27 mouse cellular contexts compared by ENCODE assay signal in the genomic region with DNA sequence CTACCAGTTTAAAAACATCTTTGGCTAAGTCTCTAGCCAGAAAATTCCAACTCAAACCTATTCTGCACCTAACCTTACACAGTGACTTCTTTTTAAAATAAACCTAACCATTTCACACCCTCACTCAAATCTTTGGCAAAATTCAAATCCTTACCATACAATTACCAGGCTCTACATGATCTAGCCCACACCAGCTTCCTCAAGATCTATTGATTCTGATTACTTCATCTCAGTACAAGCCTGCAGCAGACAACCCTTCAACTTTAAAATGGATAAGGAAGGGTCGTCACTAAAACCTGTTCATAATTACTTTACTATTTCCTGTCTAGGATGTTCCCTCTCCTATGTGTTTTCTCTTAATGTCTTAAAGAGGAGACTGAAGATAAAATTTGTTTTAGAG. TPM values are rescaled to one million over a fixed set of nuclear protein-coding genes. Genes with fewer than 3 reads are reported as not detected.
A peak's percentile ranks its signal among the peaks of the same experiment; 100 is the strongest.
DNase-seq lines count a peak whose midpoint lies in the region; ATAC-seq and TF ChIP-seq lines count a peak whose summit lies in the region.
"Had no signal": no experiment of that assay in that cellular context is flagged by ENCODE, and none has a peak within 500 bp of the region (broad histone marks: within the 10 kb centered on the region; RNA-seq: fewer than 3 reads in every experiment).

No protein-coding gene starts in this region.

- H3K4me2 ChIP-seq in liver, embryonic 11.5 days: peak overlapping the region; percentile 2
- peak overlapping the region; percentile 10; the same call in 1 of the 2 replicates for H3K4me2 ChIP-seq in liver, embryonic 13.5 days
- H3K4me2 ChIP-seq in midbrain, embryonic 15.5 days: no peak overlapping the region
- H3K4me2 ChIP-seq: forebrain, embryonic 12.5 days; hindbrain, embryonic 12.5 days; limb, embryonic 15.5 days; lung, embryonic 15.5 days had no signal

- H3K4me3 ChIP-seq in liver, embryonic 11.5 days (ENCODE audit: low read depth, low read length): no peak overlapping the region
- H3K4me3 ChIP-seq in liver, embryonic 13.5 days (replicated peaks): no peak overlapping the region
- no peak overlapping the region for H3K4me3 ChIP-seq in midbrain, embryonic 15.5 days
- H3K4me3 ChIP-seq in cerebellum, adult 2 months (replicated peaks; ENCODE audit: insufficient read depth, low read depth, low read length): no peak overlapping the region
- H3K4me3 ChIP-seq: forebrain, embryonic 12.5 days; hindbrain, embryonic 12.5 days; limb, embryonic 10.5 days; limb, embryonic 15.5 days; lung, embryonic 15.5 days had no signal

- peaks cover 28% of the 10 kb centered on the region for H3K4me1 ChIP-seq in liver, embryonic 11.5 days (replicated peaks; ENCODE audit: control insufficient read depth, insufficient read depth, low read length)
- peaks cover 83% of the 10 kb centered on the region for H3K4me1 ChIP-seq in liver, embryonic 13.5 days (replicated peaks)
- no peaks in the 10 kb centered on the region for H3K4me1 ChIP-seq in midbrain, embryonic 15.5 days
- H3K4me1 ChIP-seq in cerebellum, adult 2 months (ENCODE audit: control insufficient read depth, insufficient read depth, low read length): 0 out of 2 replicates have a peak, but pooled peaks cover 3% of the 10 kb centered on the region
- H3K4me1 ChIP-seq: forebrain, embryonic 12.5 days; hindbrain, embryonic 12.5 days; limb, embryonic 10.5 days; limb, embryonic 15.5 days; lung, embryonic 15.5 days had no signal

- TF ChIP-seq CTCF in cerebellum, adult 2 months (IDR thresholded peaks at IDR 0.05; ENCODE audit: borderline replicate concordance, insufficient read depth, low read depth, low read length): no peak

- no peaks in the 10 kb centered on the region for H3K27me3 ChIP-seq in liver, embryonic 11.5 days (replicated peaks; ENCODE audit: control insufficient read depth, insufficient read depth, low read length)
- no peaks in the 10 kb centered on the region for H3K27me3 ChIP-seq in liver, embryonic 13.5 days
- H3K27me3 ChIP-seq in midbrain, embryonic 15.5 days (replicated peaks): no peaks in the 10 kb centered on the region
- H3K27me3 ChIP-seq in cerebellum, adult 2 months (ENCODE audit: control insufficient read depth, insufficient read depth, low read length): no peaks in the 10 kb centered on the region
- H3K27me3 ChIP-seq: forebrain, embryonic 12.5 days; hindbrain, embryonic 12.5 days; limb, embryonic 15.5 days; lung, embryonic 15.5 days had no signal

- H3K9ac ChIP-seq in liver, embryonic 11.5 days (ENCODE audit: low read depth, low read length): no peak overlapping the region
- H3K9ac ChIP-seq in liver, embryonic 13.5 days: peak overlapping the region; percentile 18; the same call in 1 of the 2 replicates
- H3K9ac ChIP-seq in midbrain, embryonic 15.5 days: no peak overlapping the region
- H3K9ac ChIP-seq: forebrain, embryonic 12.5 days; forebrain, postnatal 0 days; hindbrain, embryonic 12.5 days; limb, embryonic 15.5 days; lung, embryonic 15.5 days had no signal

- TF ChIP-seq POLR2A in cerebellum, adult 2 months (IDR thresholded peaks at IDR 0.05; ENCODE audit: borderline replicate concordance, insufficient read depth, low read length): no peak

- WGBS in liver, embryonic 11.5 days: 35% methylated on average over 1 of the region's 1 CpGs
- WGBS in liver, embryonic 13.5 days (ENCODE audit: insufficient replicate concordance): 7% methylated on average over 1 of the region's 1 CpGs
- 85% methylated on average over 1 of the region's 1 CpGs for WGBS in midbrain, embryonic 15.5 days
- 85% methylated on average over 1 of the region's 1 CpGs for WGBS in cerebellum, adult 2 months

- no peak for DNase-seq in liver, embryonic 11.5 days (ENCODE audit: low spot score)
- no peak for DNase-seq in liver
- DNase-seq in liver, embryonic 13.5 days: no peak
- no peak for DNase-seq in right cerebral cortex, adult 2 months (ENCODE audit: low spot score in 2 of 2)
- DNase-seq in cerebellum, adult 2 months: no peak
- DNase-seq: adrenal gland, adult 8-10 months; cerebellum, adult 9-11 months; forebrain, postnatal 0 days; gastrocnemius, postnatal 10 days; heart, postnatal 36 days; kidney, adult 8-10 months; layer of hippocampus, adult 9-11 months; lung, postnatal 4 days; right cerebral cortex, postnatal 4 days; thymus, postnatal 4 days had no signal

- no peaks in the 10 kb centered on the region for H3K9me3 ChIP-seq in liver, embryonic 11.5 days (ENCODE audit: control insufficient read depth, low read length)
- no peaks in the 10 kb centered on the region for H3K9me3 ChIP-seq in liver, embryonic 13.5 days (replicated peaks)
- H3K9me3 ChIP-seq in midbrain, embryonic 15.5 days: no peaks in the 10 kb centered on the region
- H3K9me3 ChIP-seq: limb, embryonic 10.5 days; limb, embryonic 15.5 days; lung, embryonic 15.5 days had no signal

- H3K36me3 ChIP-seq in liver, embryonic 11.5 days (ENCODE audit: control insufficient read depth, insufficient read depth, low read length): no peaks in the 10 kb centered on the region
- H3K36me3 ChIP-seq in liver, embryonic 13.5 days: peaks cover 15% of the 10 kb centered on the region
- H3K36me3 ChIP-seq in midbrain, embryonic 15.5 days (replicated peaks): no peaks in the 10 kb centered on the region

- H3K27ac ChIP-seq in liver, embryonic 11.5 days (ENCODE audit: low read depth, low read length): peak overlapping the region; percentile 81
- H3K27ac ChIP-seq in liver, embryonic 13.5 days: peak overlapping the region; percentile 86
- H3K27ac ChIP-seq in midbrain, embryonic 15.5 days: no peak overlapping the region
- no peak overlapping the region for H3K27ac ChIP-seq in cerebellum, adult 2 months (ENCODE audit: insufficient read depth, low read length)
- H3K27ac ChIP-seq: forebrain, embryonic 12.5 days; hindbrain, embryonic 12.5 days; hindbrain, postnatal 0 days; kidney, postnatal 0 days; limb, embryonic 10.5 days; limb, embryonic 15.5 days; lung, embryonic 15.5 days had no signal

- ATAC-seq in liver, embryonic 11.5 days (replicated peaks; ENCODE audit: low FRiP score): peak; percentile 71
- peak; percentile 25 for ATAC-seq in erythroblast, adult 5-6 weeks (replicated peaks; ENCODE audit: low FRiP score, poor library complexity, severe bottlenecking)
- peak; percentile 57 for ATAC-seq in liver, embryonic 13.5 days (ENCODE audit: low read depth)
- peak; percentile 29 for ATAC-seq in megakaryocyte-erythroid progenitor cell, adult 5-6 weeks (replicated peaks; ENCODE audit: low FRiP score, low TSS enrichment, poor library complexity, severe bottlenecking)
- ATAC-seq in midbrain, embryonic 15.5 days (replicated peaks): no peak
- ATAC-seq: forebrain, postnatal 0 days; hindbrain, postnatal 0 days; intestine, embryonic 16.5 days; midbrain, embryonic 16.5 days had no signal

RNA-seq across cellular contexts. Expression of a gene that starts 23.9 kb away (rescaled TPM):
- 70.9 and 71.1 TPM in 2 replicates for polyA plus RNA-seq in liver, embryonic 11.5 days (2014; fragmentation: Nextera tagmentation; extraction: Ambion mirVana)
- total RNA-seq in erythroblast, adult 5-6 weeks (2015; ENCODE audit: low replicate concordance): 121 and 138 TPM in 2 replicates
- total RNA-seq in erythroblast, adult 5-6 weeks (2017; ENCODE audit: low replicate concordance): 157 and 179 TPM in 2 replicates
- 47.9 and 57.3 TPM in 2 replicates for polyA plus RNA-seq in liver, embryonic 13.5 days (2015; fragmentation: Nextera tagmentation; extraction: Ambion mirVana)
- total RNA-seq in megakaryocyte-erythroid progenitor cell, adult 5-6 weeks (2014; fragmentation: Nextera tagmentation): 71.0 and 79.4 TPM in 2 replicates
- 114 and 151 TPM in 2 replicates for total RNA-seq in megakaryocyte-erythroid progenitor cell, adult 5-6 weeks (2017)
- 145 and 148 TPM in 2 replicates for polyA plus RNA-seq in midbrain, embryonic 15.5 days (2015; fragmentation: Nextera tagmentation; extraction: Ambion mirVana)
- polyA plus RNA-seq in cerebellum, adult 2 months (2012; rRNA removed): 96.6 and 97.0 TPM in 2 replicates

Comparison
In these comparisons a context has a peak if more than half of its experiments do, and no peak if none do; other contexts are left out.
1. H3K27ac ChIP-seq: peak in liver, embryonic 11.5 days (single experiment) and liver, embryonic 13.5 days (single experiment); none in midbrain, embryonic 15.5 days (single experiment) and cerebellum, adult 2 months (single experiment).